Mouse (Mus musculus) kidney, adult 2 months (tissue): ENCODE results near the gene Tnfrsf13c.

Experiments used
- CTCF ChIP-seq: fragments of 200-500 bp; conservative IDR thresholded peaks from 2 replicates; pipeline ENCODE4 v1.5.1; 2011; ENCODE audit warnings: low read depth, mild to moderate bottlenecking, control low read depth, low read length, moderate library complexity, mixed read lengths; ENCODE audit not compliant: insufficient read depth, insufficient read length
- POLR2A ChIP-seq: fragments of 200-500 bp; IDR thresholded peaks from one replicate; pipeline ENCODE4 v1.6.1; 2011; ENCODE audit warnings: low read depth, low read length, control low read depth

DNA sequence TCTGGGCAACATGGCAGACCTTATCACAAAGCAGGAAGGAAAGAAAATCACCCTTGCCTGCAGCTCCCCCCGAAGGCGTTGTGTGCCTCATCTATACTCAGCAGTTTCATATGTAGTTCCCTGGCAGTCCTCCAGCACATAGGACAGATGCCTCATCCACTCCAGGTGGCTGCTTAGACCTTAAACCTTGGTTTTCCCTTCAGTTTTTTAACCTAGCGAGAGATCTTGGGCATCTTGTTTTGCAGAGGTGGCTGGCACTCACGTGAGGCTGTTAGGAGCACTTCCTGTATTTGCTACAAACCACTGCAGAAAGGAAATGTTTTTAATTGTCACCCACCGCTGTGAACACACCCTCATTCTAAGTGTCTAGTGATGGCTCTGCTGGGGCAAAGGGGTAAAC, 37.2 kb downstream of the Tnfrsf13c start:
- TF ChIP-seq CTCF: no peak
- no peak for TF ChIP-seq POLR2A
